Mouse (Mus musculus) MEL (cell line): ENCODE measurements around the gene 4930568D16Rik. TPM values are rescaled to one million over a fixed set of nuclear protein-coding genes. Genes with fewer than 3 reads are reported as not detected.

Experiments used
- DNase-seq: peaks from one replicate; pipeline ENCODE4 v3.0.0; 2011; ENCODE audit warnings: low read depth, low spot score
- H3K27ac ChIP-seq: 2 replicates; pipeline ENCODE4 v1.5.1; 2012; ENCODE audit warnings: low read depth, mild to moderate bottlenecking, control low read depth, low read length, moderate library complexity; ENCODE audit not compliant: control insufficient read depth
- H3K27me3 ChIP-seq, 2 experiments: fragments of 150-350 bp in 1 of 2; sonication (generic) in 1 of 2; 2 replicates each; pipeline ENCODE4 v1.6.1; 2012; ENCODE audit warnings: low read length in 2 of 2, mild to moderate bottlenecking in 2 of 2, improper control_type of control experiment in 1 of 2, moderate library complexity in 1 of 2; ENCODE audit not compliant: insufficient read depth in 2 of 2, control insufficient read depth in 1 of 2
- H3K36me3 ChIP-seq, 2 experiments: 2 replicates each; pipeline ENCODE4 v1.6.1; 2012 to 2014; ENCODE audit warnings: low read length in 2 of 2, improper control_type of control experiment in 1 of 2, inconsistent platforms in 1 of 2, mild to moderate bottlenecking in 1 of 2; ENCODE audit not compliant: insufficient read depth in 2 of 2, control insufficient read depth in 1 of 2
- H3K4me1 ChIP-seq, 2 experiments: fragments of 150-350 bp in 1 of 2; sonication (generic) in 1 of 2; 2 replicates each; pipeline ENCODE4 v1.6.1; 2012; ENCODE audit warnings: low read length in 2 of 2, improper control_type of control experiment in 1 of 2, mild to moderate bottlenecking in 1 of 2; ENCODE audit not compliant: insufficient read depth in 2 of 2, control insufficient read depth in 1 of 2
- H3K4me3 ChIP-seq, 2 experiments: fragments of 150-350 bp in 1 of 2; sonication (generic) in 1 of 2; 2 replicates each; pipeline ENCODE4 v1.5.1; 2012; ENCODE audit warnings: low read depth in 2 of 2, low read length in 2 of 2, mild to moderate bottlenecking in 2 of 2, moderate library complexity in 2 of 2, control low read depth in 1 of 2, improper control_type of control experiment in 1 of 2; ENCODE audit not compliant: control insufficient read depth in 1 of 2, insufficient read depth in 1 of 2
- H3K79me2 ChIP-seq: 2 replicates; pipeline ENCODE4 v1.6.1; 2012; ENCODE audit warnings: mild to moderate bottlenecking, low read length, moderate library complexity; ENCODE audit not compliant: control insufficient read depth, poor library complexity, insufficient read depth
- H3K9ac ChIP-seq: 2 replicates; pipeline ENCODE4 v1.6.1; 2012; ENCODE audit warnings: low read depth, mild to moderate bottlenecking, control low read depth, low read length, moderate library complexity; ENCODE audit not compliant: control insufficient read depth, poor library complexity, severe bottlenecking
- H3K9me3 ChIP-seq: fragments of 150-350 bp; sonication (generic); replicated peaks from 2 replicates; pipeline ENCODE4 v1.6.1; 2012; ENCODE audit warnings: mild to moderate bottlenecking, low read length, improper control_type of control experiment, moderate library complexity; ENCODE audit not compliant: insufficient read depth
- BHLHE40 ChIP-seq: IDR thresholded peaks from 2 replicates; pipeline ENCODE4 v1.6.1; 2012; ENCODE audit warnings: low read depth, mild to moderate bottlenecking, inconsistent platforms, low read length, improper control_type of control experiment, borderline replicate concordance
- CTCF ChIP-seq, 3 experiments: IDR thresholded peaks in 2 of 3; conservative IDR thresholded peaks in 1 of 3; 2 replicates each; pipeline ENCODE4 v1.5.1; 2011 to 2012; ENCODE audit warnings: low read length in 3 of 3, low read depth in 2 of 3, mild to moderate bottlenecking in 2 of 3, improper control_type of control experiment in 1 of 3, inconsistent platforms in 1 of 3, mixed read lengths in 1 of 3, moderate library complexity in 1 of 3; ENCODE audit not compliant: control insufficient read depth in 1 of 3, insufficient read depth in 1 of 3, poor library complexity in 1 of 3, severe bottlenecking in 1 of 3
- EP300 ChIP-seq, 2 experiments: IDR thresholded peaks; 2 replicates each; pipeline ENCODE4 v1.6.1; 2011; ENCODE audit warnings: improper control_type of control experiment in 2 of 2, low read length in 2 of 2, low read depth in 1 of 2, mild to moderate bottlenecking in 1 of 2
- MXI1 ChIP-seq: IDR thresholded peaks from 2 replicates; pipeline ENCODE4 v1.6.1; 2011; ENCODE audit warnings: mild to moderate bottlenecking, low read depth, low read length, improper control_type of control experiment
- MYB ChIP-seq: IDR thresholded peaks from 2 replicates; pipeline ENCODE4 v1.6.1; 2011; ENCODE audit warnings: mild to moderate bottlenecking, low read depth, low read length, improper control_type of control experiment
- MYC ChIP-seq: IDR thresholded peaks from 2 replicates; pipeline ENCODE4 v1.6.1; 2011; ENCODE audit warnings: low read depth, mild to moderate bottlenecking, low read length, improper control_type of control experiment, moderate library complexity
- NELFE ChIP-seq: IDR thresholded peaks from 2 replicates; pipeline ENCODE4 v1.6.1; 2011; ENCODE audit warnings: low read depth, low read length, improper control_type of control experiment
- NRF1 ChIP-seq: IDR thresholded peaks from 2 replicates; pipeline ENCODE4 v1.6.1; 2014; ENCODE audit warnings: low read depth, mild to moderate bottlenecking, inconsistent platforms, low read length, improper control_type of control experiment, moderate library complexity; ENCODE audit not compliant: poor library complexity, insufficient read depth, severe bottlenecking
- POLR2A ChIP-seq, 2 experiments: IDR thresholded peaks; 2 replicates each; pipeline ENCODE4 v1.6.1; 2011 to 2012; ENCODE audit warnings: low read length in 2 of 2, mild to moderate bottlenecking in 2 of 2, control low read depth in 1 of 2, improper control_type of control experiment in 1 of 2, low read depth in 1 of 2, moderate library complexity in 1 of 2; ENCODE audit not compliant: control insufficient read depth in 1 of 2, insufficient read depth in 1 of 2, poor library complexity in 1 of 2
- POLR2AphosphoS2 ChIP-seq: IDR thresholded peaks from 2 replicates; pipeline ENCODE4 v1.6.1; 2011; ENCODE audit warnings: low read length, improper control_type of control experiment
- RAD21 ChIP-seq: IDR thresholded peaks from 2 replicates; pipeline ENCODE4 v1.6.1; 2011; ENCODE audit warnings: mild to moderate bottlenecking, low read depth, low read length, improper control_type of control experiment
- RCOR1 ChIP-seq: IDR thresholded peaks from 2 replicates; pipeline ENCODE4 v1.6.1; 2012; ENCODE audit warnings: low read depth, mild to moderate bottlenecking, inconsistent platforms, low read length, improper control_type of control experiment
- SIN3A ChIP-seq: IDR thresholded peaks from 2 replicates; pipeline ENCODE4 v1.6.1; 2012; ENCODE audit warnings: low read length, improper control_type of control experiment, inconsistent platforms
- SMC3 ChIP-seq: IDR thresholded peaks from 2 replicates; pipeline ENCODE4 v1.6.1; 2011; ENCODE audit warnings: low read depth, low read length, improper control_type of control experiment
- TAL1 ChIP-seq: IDR thresholded peaks from 2 replicates; pipeline ENCODE4 v1.6.1; 2012; ENCODE audit warnings: mild to moderate bottlenecking, inconsistent platforms, low read length, moderate library complexity, mixed read lengths
- TCF12 ChIP-seq: IDR thresholded peaks from 2 replicates; pipeline ENCODE4 v1.6.1; 2014; ENCODE audit warnings: low read depth, mild to moderate bottlenecking, inconsistent platforms, low read length, improper control_type of control experiment, moderate library complexity
- UBTF ChIP-seq: IDR thresholded peaks from 2 replicates; pipeline ENCODE4 v1.6.1; 2012; ENCODE audit warnings: low read depth, mild to moderate bottlenecking, inconsistent platforms, low read length, improper control_type of control experiment, moderate library complexity, borderline replicate concordance; ENCODE audit not compliant: insufficient read depth
- ZKSCAN1 ChIP-seq: IDR thresholded peaks from 2 replicates; pipeline ENCODE4 v1.6.1; 2012; ENCODE audit warnings: low read depth, mild to moderate bottlenecking, inconsistent platforms, low read length, improper control_type of control experiment, moderate library complexity
- ZMIZ1 ChIP-seq: IDR thresholded peaks from 2 replicates; pipeline ENCODE4 v1.6.1; 2012; ENCODE audit warnings: low read depth, mild to moderate bottlenecking, inconsistent platforms, low read length, improper control_type of control experiment, moderate library complexity
- ZNF384 ChIP-seq: IDR thresholded peaks from 2 replicates; pipeline ENCODE4 v1.6.1; 2012; ENCODE audit warnings: low read depth, mild to moderate bottlenecking, inconsistent platforms, low read length, improper control_type of control experiment
- polyA plus RNA-seq, 2 experiments: library from polyadenylated mRNA; stranded (reverse) in 1 of 2; unstranded in 1 of 2; fragments of >175 nt in 1 of 2; fragments of >200 nt in 1 of 2; gene quantifications; 2 replicates each; pipeline versions ENCODE4 v1.2.1 to v1.2.4; 2012; ENCODE audit warnings: low replicate concordance in 2 of 2, low read depth in 1 of 2; ENCODE audit not compliant: insufficient read length in 2 of 2, insufficient read depth in 1 of 2, missing spikeins in 1 of 2
- total RNA-seq: library from RNA; depleted of rRNA; stranded (reverse); fragments of 300-350 nt; gene quantifications from 2 replicates; pipeline ENCODE4 v1.2.3, GENCODE M21; 2012

Gene 4930568D16Rik
- total and polyA plus RNA-seq, 3 experiments: not detected

DNA sequence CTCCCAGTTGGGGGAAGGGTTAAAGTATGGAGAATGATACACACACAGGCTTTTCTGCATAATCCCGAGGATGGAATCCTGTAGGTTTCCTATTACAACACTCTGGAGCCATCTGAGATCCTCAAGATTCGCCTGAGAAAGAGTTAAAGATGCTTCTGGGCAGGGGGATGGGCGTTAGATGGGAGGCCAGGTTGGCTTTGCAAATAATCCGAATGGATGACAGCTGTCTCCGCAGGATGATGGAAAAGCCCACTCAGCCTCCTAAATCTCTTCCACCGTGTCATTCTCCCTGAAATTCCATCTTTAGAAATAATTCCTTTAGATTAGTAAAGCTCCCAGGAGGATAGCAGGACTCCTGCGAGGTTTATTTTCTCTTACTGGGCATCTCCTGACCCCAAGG lies 31.9 kb downstream of the 4930568D16Rik start:
- no peak for DNase-seq
- TF ChIP-seq MXI1: no peak
- TF ChIP-seq ZNF384: no peak
- no peak for TF ChIP-seq ZMIZ1
- TF ChIP-seq MYB: no peak
- TF ChIP-seq EP300 (IDR thresholded peaks at IDR 0.05; ENCODE audit: low read depth in 1 of 2, low read length in 2 of 2): no peak
- TF ChIP-seq TCF12: no peak
- TF ChIP-seq BHLHE40: no peak
- no peak for TF ChIP-seq TAL1
- TF ChIP-seq ZKSCAN1: no peak
- no peak for TF ChIP-seq MYC
- Histone ChIP-seq H3K36me3 (peaks cover 0 to 36% of the 10 kb centered on the region in 2 experiments; a peak in 2 of 4 replicates), H3K9ac (peak overlapping the region; percentile 79), H3K79me2 (peaks cover 6% of the 10 kb centered on the region), H3K4me1 (peaks cover 13 to 19% of the 10 kb centered on the region in 2 experiments), H3K9me3 (no peaks in the 10 kb centered on the region), H3K4me3 (peak overlapping the region; percentile 73 to 79), H3K27ac (peak overlapping the region; percentile 92), H3K27me3 (no peaks in the 10 kb centered on the region)

DNA sequence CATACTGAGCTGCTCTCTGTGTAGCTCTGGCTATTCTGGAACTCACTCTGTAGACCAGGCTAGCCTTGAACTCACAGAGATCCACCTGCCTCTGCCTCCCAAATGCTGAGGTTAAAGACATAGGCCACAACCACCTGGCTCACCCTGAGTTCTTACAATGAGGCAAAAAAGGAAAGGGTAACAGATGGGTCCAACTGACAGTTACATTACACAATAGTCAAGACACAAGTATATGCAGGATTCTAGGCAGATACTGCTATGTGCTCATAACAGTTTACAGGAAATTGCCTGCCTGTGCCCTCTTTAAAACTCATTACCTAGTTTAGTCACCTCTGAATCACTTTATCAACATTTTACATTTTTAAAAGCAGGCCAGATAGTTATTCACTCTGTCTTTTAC lies 33.9 kb downstream of the 4930568D16Rik start:
- no peaks in the 10 kb centered on the region for H3K9me3 ChIP-seq
- H3K9ac ChIP-seq: no peak overlapping the region
- TF ChIP-seq RCOR1: no peak
- no peak for TF ChIP-seq SIN3A
- TF ChIP-seq POLR2AphosphoS2: no peak
- no peak for TF ChIP-seq ZMIZ1
- TF ChIP-seq CTCF (IDR thresholded peaks at IDR 0.05 in 2 of 3, conservative IDR thresholded peaks at IDR 0.05 in 1 of 3; ENCODE audit: control insufficient read depth in 1 of 3, insufficient read depth in 1 of 3, low read depth in 2 of 3, low read length in 3 of 3, poor library complexity in 1 of 3, severe bottlenecking in 1 of 3): no peak
- TF ChIP-seq POLR2A (IDR thresholded peaks at IDR 0.05; ENCODE audit: control insufficient read depth in 1 of 2, insufficient read depth in 1 of 2, low read depth in 1 of 2, low read length in 2 of 2, poor library complexity in 1 of 2): no peak
- no peak for TF ChIP-seq MXI1
- TF ChIP-seq NELFE: no peak
- TF ChIP-seq BHLHE40: no peak
- no peak for TF ChIP-seq SMC3
- TF ChIP-seq UBTF: no peak
- TF ChIP-seq ZKSCAN1: no peak
- no peak for TF ChIP-seq RAD21
- no peak for TF ChIP-seq NRF1
- no peak for DNase-seq
- peaks cover 0 to 54% of the 10 kb centered on the region in 2 experiments; a peak in 2 of 4 replicates for H3K36me3 ChIP-seq
- no peak overlapping the region for H3K27ac ChIP-seq
- H3K4me3 ChIP-seq: no peak overlapping the region
- H3K4me1 ChIP-seq: peaks cover 22 to 34% of the 10 kb centered on the region in 2 experiments
- no peaks in the 10 kb centered on the region for H3K27me3 ChIP-seq
- H3K79me2 ChIP-seq: peaks cover 6% of the 10 kb centered on the region
